Mouse (Mus musculus) myocyte (in vitro differentiated cells): ENCODE measurements at regions not wholly inside any gene's neighbourhood (a gene's known extent, or its start where the extent isn't known, plus 50 kb on each side); places are given as distances from the start of the nearest gene placed in this dataset.

Experiments
- CEBPB ChIP-seq: IDR thresholded peaks from 2 replicates; pipeline ENCODE4 v1.6.1; 2011; ENCODE audit warnings: mild to moderate bottlenecking, moderate library complexity; ENCODE audit not compliant: poor library complexity, insufficient read depth, severe bottlenecking
- POLR2A ChIP-seq: IDR thresholded peaks from one replicate; pipeline ENCODE4 v1.6.1; 2011; ENCODE audit warnings: low read depth, mild to moderate bottlenecking, control low read depth, moderate library complexity; ENCODE audit not compliant: insufficient read length
- POLR2AphosphoS2 ChIP-seq: IDR thresholded peaks from one replicate; pipeline ENCODE4 v1.6.1; 2011; ENCODE audit warnings: low read depth, control low read depth; ENCODE audit not compliant: insufficient read length

DNA sequence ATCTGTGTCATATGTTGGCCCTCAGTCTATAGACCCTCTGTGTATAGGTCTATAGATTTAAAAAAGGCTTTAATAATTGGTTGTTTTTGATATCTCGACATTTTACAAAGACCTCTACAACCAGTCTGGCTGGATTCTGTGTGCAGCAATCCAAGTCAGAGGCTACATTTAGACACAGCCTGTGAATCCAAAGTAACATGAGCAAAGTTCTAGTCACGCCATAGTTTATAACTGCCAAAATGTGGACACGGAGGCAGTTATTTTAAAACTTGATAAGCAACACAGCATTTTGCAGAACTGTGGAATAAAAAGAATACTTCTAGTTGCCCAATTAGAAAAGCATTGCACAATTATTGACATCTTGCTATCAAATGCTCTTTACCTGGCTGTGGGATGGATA lies 320.6 kb upstream of the Nr2f1 start:
- TF ChIP-seq CEBPB (no peak), POLR2A (no peak), POLR2AphosphoS2 (no peak)
